Mouse (Mus musculus) heart, adult 2 months (tissue): ENCODE data around the gene Smarca4. TPM values are rescaled to one million over a fixed set of nuclear protein-coding genes. Genes with fewer than 3 reads are reported as not detected.

Experiments used
- DNase-seq, 2 experiments: peaks; one replicate each; pipeline ENCODE4 v3.0.0; 2021
- H3K27ac ChIP-seq: fragments of 200-600 bp; 2 replicates; pipeline ENCODE4 v1.8.1; 2022
- H3K27me3 ChIP-seq: fragments of 200-500 bp; 2 replicates; pipeline ENCODE4 v1.6.1; 2012; ENCODE audit warnings: mild to moderate bottlenecking, low read length, inconsistent platforms, mixed read lengths; ENCODE audit not compliant: control insufficient read depth, insufficient read depth
- H3K36me3 ChIP-seq: fragments of 200-500 bp; 2 replicates; pipeline ENCODE4 v1.6.1; 2012; ENCODE audit warnings: low read length, inconsistent platforms; ENCODE audit not compliant: control insufficient read depth, insufficient read depth
- H3K4me1 ChIP-seq: fragments of 200-500 bp; 2 replicates; pipeline ENCODE4 v1.6.1; 2011; ENCODE audit warnings: low read length; ENCODE audit not compliant: control insufficient read depth, insufficient read depth
- H3K4me3 ChIP-seq: fragments of 200-600 bp; 2 replicates; pipeline ENCODE4 v1.8.1; 2022
- H3K79me2 ChIP-seq: fragments of 200-500 bp; replicated peaks from 2 replicates; pipeline ENCODE4 v1.6.1; 2012; ENCODE audit warnings: mild to moderate bottlenecking, inconsistent platforms, low read length, moderate library complexity, mixed read lengths; ENCODE audit not compliant: control insufficient read depth, insufficient read depth
- H3K9ac ChIP-seq: fragments of 200-500 bp; 2 replicates; pipeline ENCODE4 v1.6.1; 2012; ENCODE audit warnings: low read depth, mild to moderate bottlenecking, control low read depth, inconsistent platforms, low read length, mixed read lengths
- CTCF ChIP-seq: fragments of 200-600 bp; IDR thresholded peaks from 2 replicates; pipeline ENCODE4 v1.8.1; 2022; ENCODE audit warnings: antibody characterized with exemption, mild to moderate bottlenecking, moderate library complexity
- EP300 ChIP-seq: fragments of 200-500 bp; IDR thresholded peaks from 2 replicates; pipeline ENCODE4 v1.6.1; 2011; ENCODE audit warnings: low read depth, low read length, control low read depth; ENCODE audit not compliant: insufficient read depth
- POLR2A ChIP-seq: fragments of 200-500 bp; IDR thresholded peaks from 2 replicates; pipeline ENCODE4 v1.6.1; 2011; ENCODE audit warnings: mild to moderate bottlenecking, low read depth, low read length, control low read depth; ENCODE audit not compliant: insufficient read depth
- WGBS: fragments of 180-500 bp; shearing (Covaris S2); methylation state at CpG from one replicate; pipeline ENCODE4 v1.1.7; 2018; 5-methylcytosine and 5-hydroxymethylcytosine counted together
- intact Hi-C: fragments of 180-260 bp; cut with DNase I; formaldehyde crosslinking; loops from one replicate; pipeline ENCODE4 v1.15.1; 2025
- polyA plus RNA-seq: library from polyadenylated mRNA; depleted of rRNA; stranded (reverse); fragments of >200 nt; gene quantifications from 2 replicates; pipeline ENCODE4 v1.2.3, GENCODE M21; 2012
- total RNA-seq, 2 experiments: library from RNA; stranded (reverse); gene quantifications; 2 replicates each; pipeline ENCODE4 v1.2.3; 2021

Gene Smarca4
- total and polyA plus RNA-seq, 3 experiments, result 21.5 to 47.0 (median 43.5) TPM

DNA sequence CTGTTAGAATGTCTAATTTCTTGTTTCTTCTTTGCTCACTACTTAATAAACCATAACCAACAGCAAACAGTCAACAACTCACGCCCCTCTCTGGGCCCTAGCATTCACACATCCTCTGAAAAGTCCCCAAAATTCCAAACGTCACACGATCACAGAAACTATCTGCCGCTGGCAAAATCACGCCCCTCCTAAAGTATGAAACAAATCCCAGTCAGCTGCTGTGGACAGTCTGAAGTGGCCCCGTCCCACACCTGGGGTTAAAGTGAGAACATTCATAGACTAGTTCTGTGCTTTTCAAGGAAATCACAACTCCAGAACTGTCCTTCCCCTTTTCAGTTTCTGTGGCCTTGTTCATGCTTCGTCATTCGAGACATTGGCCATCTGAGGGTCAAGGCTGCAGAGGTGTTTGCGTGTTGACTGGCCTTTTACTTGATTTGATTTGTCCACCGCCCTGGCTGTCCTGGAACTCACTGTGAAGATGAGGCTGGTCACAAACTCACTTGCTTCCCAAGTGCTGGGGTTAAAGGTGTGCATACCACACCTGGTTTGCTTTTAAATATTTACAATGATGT is 112.4 kb downstream of the Smarca4 start:
- H3K9ac ChIP-seq, result no peak overlapping the region
- no peak overlapping the region for H3K27ac ChIP-seq
- peaks cover 3% of the 10 kb centered on the region; the same call in 1 of the 2 replicates for H3K4me1 ChIP-seq
- no peak for TF ChIP-seq POLR2A
- TF ChIP-seq CTCF, result no peak
- TF ChIP-seq EP300, result no peak
- H3K79me2 ChIP-seq, result no peaks in the 10 kb centered on the region
- intact Hi-C loops, result no loop called here
- no peak overlapping the region for H3K4me3 ChIP-seq
- H3K36me3 ChIP-seq, result no peaks in the 10 kb centered on the region
- H3K27me3 ChIP-seq, result no peaks in the 10 kb centered on the region
- WGBS, result 85% methylated on average over 10 of the region's 10 CpGs
- DNase-seq, result no peak

DNA sequence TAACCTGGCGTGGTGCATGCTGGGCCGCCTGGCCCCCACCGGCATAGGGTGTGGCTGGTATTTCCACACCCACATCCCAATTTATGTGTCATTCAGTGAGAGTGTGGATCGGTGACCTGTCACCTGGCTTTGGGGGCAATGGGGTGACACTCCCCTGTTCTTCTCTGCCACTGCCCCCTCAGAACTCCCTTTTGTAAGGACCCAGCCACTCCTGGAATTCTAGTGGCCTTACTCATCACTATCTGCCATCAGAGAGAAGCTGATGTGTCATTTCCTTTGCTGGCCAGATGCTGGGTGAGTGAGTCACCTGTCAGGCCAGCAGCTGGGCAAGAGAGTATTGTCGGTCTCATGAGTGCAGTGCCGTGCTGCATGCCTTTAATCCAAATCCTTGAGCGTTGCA is 113.3 kb downstream of the Smarca4 start:
- no peak for DNase-seq
- WGBS, result 56% methylated on average over 7 of the region's 7 CpGs
- TF ChIP-seq POLR2A, result no peak
- TF ChIP-seq CTCF, result no peak
- TF ChIP-seq EP300, result no peak
- H3K9ac ChIP-seq, result no peak overlapping the region
- no peaks in the 10 kb centered on the region for H3K36me3 ChIP-seq
- no peak overlapping the region for H3K27ac ChIP-seq
- H3K4me1 ChIP-seq, result peaks cover 3% of the 10 kb centered on the region; the same call in 1 of the 2 replicates
- H3K4me3 ChIP-seq, result no peak overlapping the region
- H3K27me3 ChIP-seq, result no peaks in the 10 kb centered on the region
- intact Hi-C loops, result no loop called here
- H3K79me2 ChIP-seq, result no peaks in the 10 kb centered on the region

DNA sequence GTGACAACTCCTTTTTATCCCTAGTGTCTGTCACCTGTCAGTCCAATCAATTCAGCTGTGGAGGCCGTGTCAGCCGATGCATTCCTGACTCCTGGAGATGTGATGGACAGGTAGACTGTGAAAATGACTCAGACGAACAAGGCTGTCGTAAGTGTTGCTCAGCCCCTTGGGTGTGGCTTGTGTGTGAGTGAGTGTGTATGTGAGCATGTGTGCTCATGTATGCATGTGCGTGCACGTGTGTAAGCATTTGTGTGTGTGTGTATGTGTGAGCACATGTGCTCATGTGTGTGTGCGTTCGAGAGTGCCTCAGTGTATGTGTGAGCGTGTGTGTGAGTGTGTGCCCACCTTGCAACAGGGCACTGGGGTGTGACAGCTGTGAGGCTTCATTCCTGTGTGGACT is 116.3 kb downstream of the Smarca4 start:
- H3K27ac ChIP-seq, result no peak overlapping the region
- H3K4me1 ChIP-seq, result peaks cover 2% of the 10 kb centered on the region; the same call in 1 of the 2 replicates
- no peaks in the 10 kb centered on the region for H3K79me2 ChIP-seq
- 93% methylated on average over 9 of the region's 9 CpGs for WGBS
- intact Hi-C loops, result no loop called here
- TF ChIP-seq POLR2A (no peak), EP300 (no peak), CTCF (no peak)
- no peaks in the 10 kb centered on the region for H3K36me3 ChIP-seq
- H3K9ac ChIP-seq, result no peak overlapping the region
- no peaks in the 10 kb centered on the region for H3K27me3 ChIP-seq
- no peak overlapping the region for H3K4me3 ChIP-seq
- no peak for DNase-seq

DNA sequence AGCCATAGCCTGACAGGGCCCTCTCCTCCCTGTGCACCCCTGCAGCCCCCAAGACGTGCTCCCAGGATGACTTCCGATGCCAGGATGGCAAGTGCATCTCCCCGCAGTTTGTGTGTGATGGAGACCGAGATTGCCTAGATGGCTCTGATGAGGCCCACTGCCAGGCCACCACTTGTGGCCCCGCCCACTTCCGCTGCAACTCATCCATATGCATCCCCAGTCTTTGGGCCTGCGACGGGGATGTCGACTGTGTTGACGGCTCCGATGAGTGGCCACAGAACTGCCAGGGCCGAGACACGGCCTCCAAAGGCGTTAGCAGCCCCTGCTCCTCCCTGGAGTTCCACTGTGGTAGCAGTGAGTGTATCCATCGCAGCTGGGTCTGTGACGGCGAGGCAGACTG is 117.5 kb downstream of the Smarca4 start:
- intact Hi-C loops, result no loop called here
- Histone ChIP-seq H3K79me2 (no peaks in the 10 kb centered on the region), H3K9ac (no peak overlapping the region), H3K4me3 (no peak overlapping the region), H3K4me1 (peaks cover 2% of the 10 kb centered on the region; the same call in 1 of the 2 replicates), H3K27ac (no peak overlapping the region), H3K27me3 (no peaks in the 10 kb centered on the region), H3K36me3 (no peaks in the 10 kb centered on the region)
- WGBS, result 95% methylated on average over 17 of the region's 17 CpGs
- DNase-seq, result no peak
- TF ChIP-seq CTCF (no peak), POLR2A (no peak), EP300 (no peak)

DNA sequence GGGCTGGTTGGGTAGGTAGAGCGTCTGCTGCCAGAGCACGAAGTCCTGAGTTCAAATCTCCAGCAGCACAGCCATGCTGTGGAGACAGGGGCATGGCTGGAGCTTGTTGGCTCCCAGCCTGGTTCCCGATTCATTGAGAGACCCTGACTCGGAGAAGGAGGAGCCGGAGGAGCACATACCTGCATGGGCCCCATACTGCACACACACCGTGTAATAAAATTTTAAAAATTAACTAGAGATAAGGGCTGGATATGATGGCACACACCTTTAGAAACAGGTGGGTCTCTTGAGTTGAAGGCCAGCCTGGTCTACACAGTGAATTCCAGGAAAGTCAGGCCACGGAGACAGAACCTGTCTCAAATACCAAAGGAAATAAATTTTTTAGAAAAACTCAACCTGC is 118.0 kb downstream of the Smarca4 start:
- Histone ChIP-seq H3K36me3 (no peaks in the 10 kb centered on the region), H3K79me2 (no peaks in the 10 kb centered on the region), H3K27ac (no peak overlapping the region), H3K27me3 (no peaks in the 10 kb centered on the region), H3K9ac (no peak overlapping the region), H3K4me1 (peaks cover 2% of the 10 kb centered on the region; the same call in 1 of the 2 replicates), H3K4me3 (no peak overlapping the region)
- no peak for DNase-seq
- 96% methylated on average over 7 of the region's 7 CpGs for WGBS
- no peak for TF ChIP-seq CTCF
- TF ChIP-seq EP300, result no peak
- no peak for TF ChIP-seq POLR2A
- intact Hi-C loops, result no loop called here

DNA sequence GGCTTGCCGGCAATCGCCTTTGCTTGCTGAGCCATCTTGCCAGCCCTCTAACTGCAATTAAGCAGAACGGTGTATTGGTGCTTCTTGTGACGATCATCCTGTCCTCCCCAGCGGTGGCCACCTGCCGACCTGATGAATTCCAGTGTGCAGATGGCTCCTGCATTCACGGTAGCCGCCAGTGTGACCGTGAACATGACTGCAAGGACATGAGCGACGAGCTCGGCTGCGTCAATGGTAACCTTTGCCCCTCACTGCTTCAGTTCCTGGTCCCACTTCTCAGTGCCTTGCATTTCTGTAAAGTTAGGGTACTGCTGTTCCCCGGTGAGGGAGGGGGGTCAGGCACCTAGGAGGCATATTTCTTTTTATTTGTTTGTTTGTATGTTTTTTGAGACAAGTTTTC is 119.2 kb downstream of the Smarca4 start:
- no peaks in the 10 kb centered on the region for H3K36me3 ChIP-seq
- H3K4me3 ChIP-seq, result no peak overlapping the region
- H3K79me2 ChIP-seq, result no peaks in the 10 kb centered on the region
- WGBS, result 94% methylated on average over 14 of the region's 14 CpGs
- intact Hi-C loops, result no loop called here
- no peak for TF ChIP-seq CTCF
- TF ChIP-seq POLR2A, result no peak
- no peak for TF ChIP-seq EP300
- no peaks in the 10 kb centered on the region for H3K27me3 ChIP-seq
- H3K9ac ChIP-seq, result no peak overlapping the region
- DNase-seq, result no peak
- H3K4me1 ChIP-seq, result no peaks in the 10 kb centered on the region
- H3K27ac ChIP-seq, result no peak overlapping the region
